Mouse (Mus musculus) gastrocnemius, postnatal 4 days (tissue): Measurements from ENCODE around the gene Crygb. TPM values are rescaled to one million over a fixed set of nuclear protein-coding genes. Genes with fewer than 3 reads are reported as not detected.

Experiments used
- DNase-seq, 2 experiments: peaks; one replicate each; pipeline ENCODE4 v3.0.0; 2021 to 2022; ENCODE audit warnings: low spot score in 2 of 2, mixed read lengths in 2 of 2
- long read RNA-seq, 2 experiments: library from polyadenylated mRNA; stranded (forward); transcript quantifications; one replicate each; pipeline ENCODE4 v2.0.0; 2021
- total RNA-seq, 2 experiments: library from RNA; stranded (reverse); gene quantifications; 2 replicates each; pipeline ENCODE4 v1.2.3; 2021

Crygb gene
- total RNA-seq: not detected
- long read RNA-seq, experiment 1: 0 reads
- long read RNA-seq, experiment 2: 0 reads

DNA sequence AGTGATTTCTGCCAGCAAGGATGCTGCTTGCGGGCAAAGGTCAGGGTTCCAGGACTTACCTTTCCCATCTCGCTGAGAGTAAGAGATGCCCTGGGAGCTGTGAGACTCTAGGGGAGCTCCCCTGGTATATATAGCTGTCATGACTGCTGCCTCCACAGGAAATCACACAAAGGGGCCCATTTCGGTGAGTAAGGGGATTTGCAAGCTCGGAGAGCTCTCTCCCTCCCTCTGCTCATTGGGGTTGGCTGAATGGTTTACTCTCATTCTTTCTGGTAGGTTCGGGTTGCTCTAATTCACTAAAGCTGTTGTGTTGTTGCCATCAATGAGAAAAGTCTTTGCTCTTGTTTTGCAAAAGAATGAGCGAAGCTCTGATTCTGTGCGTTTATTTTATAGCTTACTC is at the start of gene Crygb:
Crygb (minus strand) TSS at position 101 of the 400 bp plus-strand sequence.
- DNase-seq: no peak

DNA sequence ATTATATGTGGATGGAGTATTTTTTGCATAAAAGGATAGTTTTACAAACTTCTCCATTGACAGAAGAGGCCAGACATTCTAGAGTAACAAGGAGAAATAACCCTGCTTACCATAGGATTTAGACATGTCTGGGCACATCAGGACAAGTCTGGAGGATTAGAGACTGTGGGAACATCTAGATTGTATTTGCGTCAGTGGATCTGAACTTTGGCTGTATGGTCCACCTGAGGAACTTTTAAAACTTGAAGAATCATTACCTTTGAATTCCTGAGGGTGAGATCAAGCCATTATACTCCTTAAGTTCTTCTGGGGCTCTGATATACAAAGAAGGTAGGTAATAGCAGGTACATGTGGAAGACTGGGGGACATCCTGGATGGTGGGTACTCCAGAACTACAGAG is 49.6 kb upstream of the Crygb start:
- DNase-seq: no peak

- no peak for DNase-seq
These were observed 48.1 kb upstream of the Crygb start for GRCm38 (mm10) chr1:65130226-65130625.

GRCm38 (mm10) chr1:65129634-65130180 is 47.6 kb upstream of the Crygb start:
- no peak for DNase-seq

DNA sequence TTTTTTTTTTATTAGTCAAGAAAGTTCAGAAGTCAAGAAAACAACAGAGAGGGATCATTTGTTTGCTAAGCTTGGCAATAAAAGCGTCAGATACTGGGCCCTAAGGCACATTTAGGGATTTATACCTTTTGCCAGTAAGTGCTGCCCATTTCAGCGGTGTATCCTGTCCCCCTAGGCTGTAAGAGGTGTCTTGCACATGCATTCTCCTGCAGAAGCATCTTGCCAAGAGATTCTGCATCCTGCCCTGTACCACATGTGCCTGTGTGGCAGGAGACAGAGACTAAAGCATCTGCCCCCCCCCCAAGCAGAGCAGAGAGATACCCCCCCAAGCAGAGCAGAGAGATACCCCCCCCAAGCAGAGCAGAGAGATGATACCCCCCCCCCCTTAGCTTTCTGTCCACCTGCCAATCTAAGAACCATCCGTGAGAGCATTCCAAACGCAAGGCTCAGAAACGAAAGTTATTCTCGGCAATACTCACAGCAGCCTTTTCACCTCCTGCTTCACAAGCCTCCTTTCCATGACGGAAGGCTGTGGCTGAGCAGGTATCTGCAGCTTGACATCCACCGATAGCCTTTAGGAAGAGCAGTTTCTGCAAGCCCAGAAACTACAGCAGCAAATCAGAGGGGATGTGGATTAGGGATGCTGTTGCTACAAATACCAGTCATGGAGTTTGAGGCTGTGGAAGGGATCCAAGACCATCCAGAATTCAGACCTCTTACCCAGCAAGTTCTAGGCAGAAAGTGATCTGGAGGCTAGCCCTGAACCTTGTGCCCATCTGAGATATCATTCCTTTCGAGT is 40.7 kb upstream of the Crygb start, which contains the start of gene D630023F18Rik:
D630023F18Rik (minus strand) TSS at position 641 of the 799 bp plus-strand sequence.
- DNase-seq: no peak

DNA sequence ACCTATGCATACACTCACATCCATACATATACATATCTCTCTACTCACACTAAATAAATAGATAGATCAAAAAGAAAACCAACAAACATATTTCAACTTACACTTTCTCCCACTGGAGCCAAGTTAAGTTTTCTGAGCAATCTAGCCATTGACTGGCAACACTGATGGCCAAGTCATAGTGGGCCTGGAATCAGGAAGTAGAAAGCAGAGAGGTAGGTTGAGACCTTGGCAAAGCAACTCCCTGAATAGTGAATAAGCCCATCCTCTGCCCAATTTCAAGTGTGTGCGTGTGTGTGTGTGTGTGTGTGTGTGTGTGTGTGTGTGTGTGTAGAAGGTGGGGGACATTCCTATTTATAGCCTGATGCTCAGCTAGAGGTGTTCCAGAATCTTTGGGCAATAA is 37.4 kb upstream of the Crygb start, which contains the start of gene Gm28845:
Gm28845 (minus strand) TSS at position 121 of the 400 bp plus-strand sequence.
- DNase-seq: no peak

GRCm38 (mm10) chr1:65118150-65118913 is 36.2 kb upstream of the Crygb start:
- DNase-seq: no peak

DNA sequence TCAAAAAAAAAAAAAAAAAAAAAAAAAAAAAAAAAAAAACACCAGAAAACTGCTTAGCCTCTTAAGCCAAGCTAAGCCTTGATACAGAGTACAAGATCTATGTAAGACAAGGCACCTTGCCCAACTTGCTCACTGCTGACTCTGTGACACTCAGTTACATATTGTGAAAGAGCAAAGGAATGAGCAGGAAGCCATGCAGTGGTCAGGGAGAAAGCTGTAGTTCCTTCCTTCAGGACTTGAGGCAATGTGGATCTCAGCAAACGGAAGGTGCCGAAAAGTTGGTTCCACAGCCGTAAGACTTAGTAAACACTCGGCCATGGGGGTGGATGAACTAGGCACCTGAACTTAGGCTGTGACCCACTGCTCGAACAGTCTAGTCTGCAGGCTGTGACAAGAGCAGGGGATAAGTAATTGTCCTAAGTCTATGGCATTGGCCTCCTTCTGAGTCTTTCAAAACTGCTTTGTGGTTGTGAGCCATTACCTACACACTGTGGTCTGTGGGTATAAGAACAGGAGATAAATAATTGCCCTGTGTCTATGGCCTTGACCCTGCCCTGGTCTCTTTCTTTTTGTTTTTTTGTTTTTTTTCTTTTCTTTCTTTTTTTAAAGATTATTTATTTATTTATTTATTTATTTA is 31.6 kb upstream of the Crygb start:
- DNase-seq: no peak

DNA sequence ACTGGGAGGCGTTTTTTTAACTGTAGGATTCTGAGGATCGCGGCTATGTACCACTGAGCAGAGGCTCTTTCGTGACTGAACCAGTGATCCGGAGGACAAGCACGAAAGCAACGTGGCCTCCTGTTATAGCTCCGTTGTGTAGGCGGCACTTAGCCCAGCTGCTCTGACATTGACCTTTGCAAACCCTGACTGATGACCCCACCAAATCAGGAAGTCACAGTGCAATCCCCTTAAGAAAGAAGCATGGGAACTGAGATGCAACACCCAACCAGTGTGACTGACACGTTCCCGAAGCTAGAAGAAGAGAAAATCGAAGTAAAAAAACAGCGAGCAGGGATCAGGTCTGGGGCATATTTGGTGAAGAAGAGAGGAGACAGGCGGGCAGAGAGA is 30.7 kb upstream of the Crygb start:
- no peak for DNase-seq

DNA sequence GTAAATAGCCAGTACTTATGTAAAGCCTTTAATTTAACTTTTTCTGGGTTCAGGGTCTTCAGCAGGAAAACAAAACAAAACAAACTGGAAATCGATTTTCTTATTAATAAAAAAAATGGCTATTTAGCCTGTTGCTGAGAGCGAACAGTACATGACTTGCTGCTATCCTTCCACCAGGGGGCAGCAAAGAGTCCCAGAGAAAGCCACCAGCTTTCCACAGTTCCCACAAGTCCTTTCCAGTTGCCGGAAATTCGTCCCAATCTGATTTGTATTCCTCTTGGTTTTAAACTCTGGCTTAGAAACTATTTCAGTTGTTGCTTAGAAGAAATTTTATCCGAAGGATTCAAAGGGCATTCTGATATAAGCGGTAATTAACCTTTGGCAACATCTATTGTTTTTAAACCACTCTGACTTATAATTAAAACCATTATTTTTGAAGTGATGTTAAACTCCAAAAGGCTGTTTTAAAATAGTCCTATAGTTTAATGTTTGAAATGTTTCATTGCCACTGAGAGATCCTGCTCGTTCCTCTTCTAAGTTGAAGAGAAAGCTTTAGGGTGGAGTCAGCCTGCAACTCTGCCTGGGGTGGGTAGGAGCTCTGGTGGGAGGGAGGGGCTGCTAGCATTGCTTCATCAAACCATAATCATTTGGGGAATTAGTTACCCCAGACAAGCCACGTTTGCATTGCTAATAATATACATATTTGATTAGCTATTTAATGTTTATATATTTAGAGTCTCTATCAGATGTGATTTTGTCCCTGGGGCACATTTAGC is 30.1 kb upstream of the Crygb start:
- DNase-seq: peak; percentile 51 to 71

- no peak for DNase-seq
These were observed 27.8 kb upstream of the Crygb start for GRCm38 (mm10) chr1:65109756-65110435.

- DNase-seq: no peak
These were observed 27.1 kb upstream of the Crygb start for GRCm38 (mm10) chr1:65109196-65109595.

GRCm38 (mm10) chr1:65107654-65108279 is 25.7 kb upstream of the Crygb start:
- DNase-seq: no peak

DNA sequence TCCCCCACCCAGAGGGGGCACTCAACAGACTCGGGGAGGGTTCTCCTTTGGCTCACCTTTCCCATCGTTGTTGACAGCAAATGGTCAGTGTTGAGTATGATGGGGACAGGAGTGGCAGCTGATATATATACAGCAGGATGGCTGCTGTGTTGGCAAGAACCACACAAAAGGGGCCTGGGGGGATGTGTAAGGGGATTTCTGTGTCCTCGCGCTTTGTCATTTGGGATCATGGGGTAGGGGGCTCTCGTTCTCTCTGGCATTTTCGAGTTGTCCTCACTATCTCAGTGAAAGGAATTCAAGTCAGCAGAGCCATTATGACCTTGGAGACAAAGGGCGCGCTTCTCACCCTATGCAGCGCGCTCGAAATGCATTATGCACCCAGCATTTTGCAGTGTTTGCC is 21.2 kb upstream of the Crygb start, which contains the start of gene Cryga:
Cryga (minus strand) TSS at position 101 of the 400 bp plus-strand sequence.
- no peak for DNase-seq

GRCm38 (mm10) chr1:65096953-65097352 is 14.9 kb upstream of the Crygb start:
- DNase-seq: no peak

DNA sequence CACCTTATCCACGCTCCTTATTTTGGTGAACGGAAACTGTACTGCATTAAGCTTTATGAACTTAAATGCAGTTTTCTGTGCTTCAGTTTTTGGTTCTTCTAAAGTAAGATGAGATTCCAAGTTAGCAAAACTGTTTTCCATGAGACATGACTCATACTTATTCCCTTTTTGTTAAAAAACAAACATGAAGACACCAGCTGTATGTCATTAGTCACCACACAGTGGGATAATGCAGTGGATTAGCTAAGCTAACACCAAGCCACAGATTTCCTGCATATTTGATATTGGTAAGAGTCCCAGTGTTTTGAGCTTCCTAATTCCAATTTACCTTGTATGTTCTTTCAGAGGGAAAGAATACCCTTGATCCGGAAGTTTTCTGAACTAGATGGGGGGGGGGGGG is 9.5 kb upstream of the Crygb start:
- no peak for DNase-seq

GRCm38 (mm10) chr1:65090370-65090769 is 8.3 kb upstream of the Crygb start:
- no peak for DNase-seq

GRCm38 (mm10) chr1:65088567-65089356 is 6.7 kb upstream of the Crygb start:
- no peak for DNase-seq

- no peak for DNase-seq
These were observed 6.5 kb downstream of the Crygb start for GRCm38 (mm10) chr1:65075607-65076006.
